Mouse (Mus musculus): ENCODE data around the gene Gpr174.

DNA sequence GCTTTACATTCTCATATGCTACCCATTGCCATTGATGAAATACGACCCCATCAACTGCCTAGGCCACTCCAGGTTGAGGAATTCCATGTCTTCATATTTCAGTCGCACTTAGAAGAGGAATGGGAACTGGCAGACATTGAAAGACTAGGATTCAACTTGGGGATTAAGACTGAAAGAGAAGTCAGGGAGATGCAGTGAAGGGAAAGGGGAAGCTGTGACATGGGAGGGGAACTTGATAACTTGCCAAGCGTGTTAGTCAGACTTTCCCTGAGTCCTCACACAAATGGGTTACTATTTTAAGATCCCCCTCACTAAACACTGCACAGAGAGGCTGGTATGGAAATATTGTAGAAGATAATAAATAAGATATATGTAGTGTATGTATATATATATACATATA, 74.2 kb downstream of the Gpr174 start:
- TF ChIP-seq POLR2A (IDR thresholded peaks at IDR 0.05; ENCODE audit: insufficient read depth, low read length): no peak
- TF ChIP-seq EP300 (IDR thresholded peaks at IDR 0.05; ENCODE audit: insufficient read depth, low read depth, low read length): no peak
